Mouse (Mus musculus) cortical plate, adult 2 months (tissue): ENCODE results near the gene Tln1. TPM values are rescaled to one million over a fixed set of nuclear protein-coding genes. Genes with fewer than 3 reads are reported as not detected.
"Not testable (repeated sequence)": the region's sequence is repeated elsewhere in the genome, so short reads cannot be mapped to it uniquely, and the experiment has no call there.

Source experiments
- H3K27ac ChIP-seq: fragments of 200-500 bp; 2 replicates; pipeline ENCODE4 v1.5.1; 2012; ENCODE audit warnings: low read length, control low read depth, inconsistent platforms; ENCODE audit not compliant: insufficient read depth
- H3K4me1 ChIP-seq: fragments of 200-500 bp; 2 replicates; pipeline ENCODE4 v1.6.1; 2011; ENCODE audit warnings: low read length; ENCODE audit not compliant: control insufficient read depth, insufficient read depth
- H3K4me3 ChIP-seq: fragments of 200-500 bp; 2 replicates; pipeline ENCODE4 v1.5.1; 2011; ENCODE audit warnings: mild to moderate bottlenecking, low read length, control low read depth; ENCODE audit not compliant: insufficient read depth
- CTCF ChIP-seq: fragments of 200-500 bp; IDR thresholded peaks from 2 replicates; pipeline ENCODE4 v1.5.1; 2011; ENCODE audit warnings: mild to moderate bottlenecking, control low read depth, low read length; ENCODE audit not compliant: insufficient read depth; ENCODE audit errors: extremely low read depth
- POLR2A ChIP-seq: fragments of 200-500 bp; IDR thresholded peaks from 2 replicates; pipeline ENCODE4 v1.6.1; 2011; ENCODE audit warnings: mild to moderate bottlenecking, low read length, control low read depth; ENCODE audit not compliant: insufficient read depth; ENCODE audit errors: extremely low read depth
- polyA plus RNA-seq: library from polyadenylated mRNA; depleted of rRNA; stranded (reverse); fragments of >200 nt; gene quantifications from 2 replicates; pipeline ENCODE4 v1.2.3, GENCODE M21; 2012

The Tln1 gene
- polyA plus RNA-seq, 1 experiment = 44.3 TPM

- Histone ChIP-seq H3K27ac (peak overlapping the region; percentile 28; the same call in 1 of the 2 replicates), H3K4me1 (no peaks in the 10 kb centered on the region; the same call in 1 of the 2 replicates), H3K4me3 (no peak overlapping the region)
- TF ChIP-seq CTCF (no peak), POLR2A (no peak)
These were observed 10.1 kb downstream of the Tln1 start for GRCm38 (mm10) chr4:43552437-43552836.

DNA sequence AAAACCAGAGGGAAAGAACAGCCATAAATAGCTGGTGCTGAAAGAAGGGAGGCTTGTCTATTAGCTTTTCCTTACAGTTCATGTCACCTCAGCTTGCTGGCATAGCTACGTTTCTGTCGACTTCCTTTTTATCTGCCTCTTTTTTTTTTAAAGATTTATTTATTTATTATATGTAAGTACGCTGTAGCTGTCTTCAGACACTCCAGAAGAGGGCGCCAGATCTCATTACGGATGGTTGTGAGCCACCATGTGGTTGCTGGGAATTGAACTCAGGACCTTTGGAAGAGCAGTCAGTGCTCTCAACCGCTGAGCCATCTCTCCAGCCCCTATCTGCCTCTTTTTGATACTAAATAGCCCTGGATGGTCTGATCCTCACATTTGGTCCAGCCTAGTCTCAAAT, 10.6 kb downstream of the Tln1 start:
- not testable (repeated sequence) for H3K27ac ChIP-seq, H3K4me1 ChIP-seq, H3K4me3 ChIP-seq

- no peaks in the 10 kb centered on the region for H3K4me1 ChIP-seq
- no peak for TF ChIP-seq POLR2A
- H3K27ac ChIP-seq = no peak overlapping the region
- no peak overlapping the region for H3K4me3 ChIP-seq
These were observed 13.4 kb downstream of the Tln1 start for GRCm38 (mm10) chr4:43549055-43549454.

GRCm38 (mm10) chr4:43547160-43547559, 15.3 kb downstream of the Tln1 start:
- H3K4me1 ChIP-seq = no peaks in the 10 kb centered on the region
- no peak for TF ChIP-seq POLR2A
- no peak for TF ChIP-seq CTCF
- H3K27ac ChIP-seq = no peak overlapping the region
- H3K4me3 ChIP-seq = no peak overlapping the region

- Histone ChIP-seq H3K27ac (no peak overlapping the region), H3K4me1 (no peaks in the 10 kb centered on the region), H3K4me3 (no peak overlapping the region)
- TF ChIP-seq CTCF (no peak), POLR2A (no peak)
These were observed 16.0 kb downstream of the Tln1 start for GRCm38 (mm10) chr4:43546375-43547047.

GRCm38 (mm10) chr4:43542044-43542443, 20.4 kb downstream of the Tln1 start:
- H3K4me3 ChIP-seq = no peak overlapping the region
- TF ChIP-seq CTCF (no peak), POLR2A (no peak)
- no peaks in the 10 kb centered on the region for H3K4me1 ChIP-seq
- no peak overlapping the region for H3K27ac ChIP-seq

DNA sequence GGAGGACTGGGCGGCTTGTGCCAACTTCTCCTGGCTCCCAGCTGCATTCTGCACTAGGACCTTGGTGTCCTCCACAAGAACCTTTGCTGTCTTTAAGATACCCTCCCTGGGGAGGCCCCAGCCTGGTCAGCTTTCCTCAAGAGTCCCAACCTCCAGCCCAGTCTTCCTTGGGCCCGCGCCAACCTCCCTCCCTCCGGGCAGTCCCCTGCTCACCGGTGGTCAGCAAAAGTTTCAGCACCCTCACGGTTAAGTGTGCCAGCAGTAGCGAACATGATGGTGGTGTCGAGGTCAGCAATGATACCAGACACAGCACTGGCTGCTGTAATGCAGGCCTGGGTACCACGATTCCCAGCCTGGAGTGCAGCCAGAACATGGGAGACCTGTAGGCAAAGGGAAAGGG, 26.5 kb downstream of the Tln1 start:
- no peak overlapping the region for H3K4me3 ChIP-seq
- no peak overlapping the region for H3K27ac ChIP-seq
- H3K4me1 ChIP-seq = no peaks in the 10 kb centered on the region
- TF ChIP-seq CTCF (no peak), POLR2A (no peak)

DNA sequence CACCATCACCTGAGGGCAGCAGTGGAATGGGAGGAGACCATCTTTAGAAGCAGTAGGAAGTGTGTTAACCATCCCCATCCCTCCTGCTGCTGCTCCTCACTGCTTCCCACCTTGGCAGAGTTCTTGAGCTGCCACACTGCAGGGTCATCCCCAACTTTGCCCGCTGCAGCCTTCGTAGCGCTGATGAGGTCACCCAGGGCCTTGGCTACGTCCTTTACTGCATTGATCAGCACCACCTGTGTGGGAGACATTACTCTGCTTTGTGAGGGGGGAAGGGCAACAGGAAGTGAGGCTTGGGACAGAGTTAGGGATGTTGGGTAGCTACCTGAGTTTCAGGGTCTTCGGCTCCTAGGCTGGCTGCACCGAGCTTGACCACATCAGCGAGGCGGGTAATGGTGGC, 26.9 kb downstream of the Tln1 start:
- Histone ChIP-seq H3K27ac (no peak overlapping the region), H3K4me1 (no peaks in the 10 kb centered on the region), H3K4me3 (no peak overlapping the region)
- TF ChIP-seq CTCF (no peak), POLR2A (no peak)

- H3K4me3 ChIP-seq = no peak overlapping the region
- H3K4me1 ChIP-seq = no peaks in the 10 kb centered on the region
- TF ChIP-seq CTCF = no peak
- no peak overlapping the region for H3K27ac ChIP-seq
These were observed 29.2 kb downstream of the Tln1 start for GRCm38 (mm10) chr4:43533270-43533669.

DNA sequence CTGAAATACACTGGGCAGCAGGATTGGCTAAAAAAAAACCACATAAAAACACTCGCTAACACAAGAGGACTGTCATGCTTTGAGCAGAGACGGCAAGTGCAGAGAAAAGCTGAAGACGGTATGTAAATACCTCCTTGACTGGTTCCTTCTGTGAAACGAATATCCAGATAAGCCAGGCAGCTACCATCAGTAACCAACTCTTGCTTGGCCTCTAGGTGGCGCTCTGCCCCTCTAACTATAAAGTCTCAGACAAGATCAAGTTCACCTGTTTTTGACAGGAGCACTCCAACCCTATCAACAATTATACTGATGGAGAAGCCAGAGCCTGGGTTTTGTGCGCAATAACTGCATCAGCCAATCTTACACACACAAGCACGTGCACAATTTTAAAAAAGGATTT, 31.9 kb downstream of the Tln1 start:
- TF ChIP-seq POLR2A (no peak), CTCF (peak; percentile 82)
- H3K4me1 ChIP-seq = no peaks in the 10 kb centered on the region

DNA sequence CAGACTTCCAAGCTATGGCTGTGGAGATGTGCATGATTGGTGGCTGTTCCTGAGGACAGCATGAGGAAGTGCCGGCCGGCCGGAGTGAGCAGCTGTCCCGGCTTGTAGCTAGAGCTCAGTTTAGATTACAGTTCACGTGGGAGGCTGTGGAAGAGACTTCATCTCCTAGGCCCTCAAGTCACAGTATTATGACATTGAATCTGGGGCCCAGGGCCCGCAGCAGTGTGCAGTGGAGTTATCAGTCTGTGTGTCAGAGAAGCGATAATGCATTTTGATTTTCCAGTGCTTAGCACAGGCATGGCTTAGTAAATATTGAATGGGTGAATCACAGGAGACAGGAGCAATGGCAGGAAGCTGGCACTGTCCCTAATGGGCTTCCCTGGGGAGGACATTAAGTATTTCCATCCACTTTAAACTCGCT, 32.4 kb downstream of the Tln1 start:
- Histone ChIP-seq H3K4me3 (no peak overlapping the region), H3K27ac (no peak overlapping the region), H3K4me1 (no peaks in the 10 kb centered on the region)
- TF ChIP-seq POLR2A (no peak), CTCF (no peak)

More for the DNA sequence above, 31.9 kb downstream of the Tln1 start:
- no peak overlapping the region for H3K4me3 ChIP-seq
- H3K27ac ChIP-seq = no peak overlapping the region
